Mouse (Mus musculus) lung, postnatal 25 days (tissue): ENCODE results near the gene Zfp729b.

Experiments used
- DNase-seq: peaks from one replicate; pipeline ENCODE4 v3.0.0; 2022; ENCODE audit warnings: low spot score

Gene Zfp729b

GRCm38 (mm10) chr13:67609066-67609876 is at the start of gene Zfp729b:
Gene Zfp729b (minus strand): TSS chr13:67609707.
- DNase-seq: peak; percentile 93

GRCm38 (mm10) chr13:67652496-67652895 is 43.0 kb upstream of the Zfp729b start:
- no peak for DNase-seq

- DNase-seq: peak; percentile 94
Measured at GRCm38 (mm10) chr13:67637294-67638007, 27.9 kb upstream of the Zfp729b start, which contains the start of the genes Gm49345 and Zfp729a. Gene Gm49345 (minus strand): TSS chr13:67637769. Gene Zfp729a (minus strand): TSS chr13:67637791.

DNA sequence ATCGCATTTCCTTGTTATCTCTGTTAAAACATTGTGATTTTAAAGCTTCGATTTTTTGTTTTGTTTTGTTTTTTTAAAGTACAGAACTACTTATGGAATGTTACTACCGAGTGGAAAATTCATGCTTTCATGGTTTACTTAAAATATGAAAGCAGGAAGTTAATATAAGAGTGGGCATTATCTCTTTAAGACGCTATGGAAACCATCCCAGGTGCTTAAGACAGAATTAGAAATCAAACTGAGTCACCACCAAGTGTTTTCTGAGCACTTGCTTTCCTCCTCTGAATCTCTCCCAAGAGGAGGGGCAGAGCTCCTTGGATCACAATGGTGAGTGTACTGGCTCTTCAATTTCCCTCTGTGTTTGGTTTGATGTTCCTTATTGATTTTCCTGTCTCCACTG is 601 bp upstream of the Zfp729b start:
- DNase-seq: no peak

DNA sequence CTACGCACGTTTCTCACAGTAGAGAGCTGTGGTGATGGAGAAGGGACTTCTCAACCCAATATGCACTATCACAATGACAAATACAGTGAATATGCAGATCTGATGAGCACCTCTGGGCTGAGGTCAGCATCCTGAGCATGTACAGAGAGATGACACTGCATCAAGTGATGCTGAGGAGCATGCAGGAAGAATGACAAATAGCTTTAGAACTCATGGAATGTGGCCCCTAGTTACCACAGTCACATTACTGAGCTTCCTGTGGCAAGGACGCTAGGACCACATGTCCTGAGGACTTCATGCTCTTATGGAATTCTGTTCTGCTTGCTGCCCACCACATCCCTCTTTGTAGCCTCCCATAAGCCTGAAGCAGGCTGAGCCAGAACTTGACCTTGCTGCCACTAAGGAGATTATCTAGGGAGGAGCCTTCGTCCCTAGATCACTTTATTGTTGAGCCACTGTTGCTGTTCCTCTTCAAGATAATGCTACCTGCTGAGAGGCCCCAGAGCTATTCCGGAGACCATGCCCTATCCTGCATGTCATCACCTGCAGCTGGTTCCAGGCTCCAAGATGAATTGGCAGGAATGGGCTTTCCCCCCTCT is 36.8 kb downstream of the Zfp729b start:
- DNase-seq: no peak

GRCm38 (mm10) chr13:67553730-67554129 is 55.8 kb downstream of the Zfp729b start, which contains the start of gene Zfp748:
Gene Zfp748 (minus strand): TSS chr13:67553830.
- no peak for DNase-seq

GRCm38 (mm10) chr13:67552505-67553346 is 56.8 kb downstream of the Zfp729b start:
- DNase-seq: peak; percentile 91

GRCm38 (mm10) chr13:67545941-67546340 is 63.6 kb downstream of the Zfp729b start:
- DNase-seq: no peak
